Mouse (Mus musculus): ENCODE data around the gene Uimc1.

DNA sequence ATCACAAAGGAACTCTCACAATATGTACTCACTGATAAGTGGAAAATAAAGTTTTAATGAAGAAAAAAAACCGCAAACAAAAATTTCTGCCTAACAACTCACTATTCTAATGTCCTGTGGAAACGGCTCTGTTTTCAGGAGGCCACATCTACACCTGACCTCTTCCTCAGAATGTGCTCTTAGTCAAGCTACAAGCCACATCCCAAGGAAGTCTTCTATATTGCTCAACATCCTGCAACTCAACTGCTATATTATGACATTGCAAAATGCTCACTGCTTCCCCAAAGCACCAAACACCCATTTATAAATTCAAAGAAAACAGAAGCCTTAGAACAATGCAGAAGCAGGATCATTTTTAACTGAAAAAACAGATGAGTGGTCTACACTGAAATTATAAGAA lies 60.1 kb downstream of the Uimc1 start:
- TF ChIP-seq CTCF (IDR thresholded peaks at IDR 0.05 in 2 of 3, conservative IDR thresholded peaks at IDR 0.05 in 1 of 3; ENCODE audit: control insufficient read depth in 1 of 3, insufficient read depth in 1 of 3, low read depth in 2 of 3, low read length in 3 of 3, poor library complexity in 1 of 3, severe bottlenecking in 1 of 3) = no peak
- TF ChIP-seq MAX (IDR thresholded peaks at IDR 0.05; ENCODE audit: low read length) = no peak
- TF ChIP-seq ZC3H11A (IDR thresholded peaks at IDR 0.05; ENCODE audit: low read depth, low read length) = no peak
- no peak for TF ChIP-seq HCFC1 (IDR thresholded peaks at IDR 0.05; ENCODE audit: low read depth, low read length)
- TF ChIP-seq TAL1 (IDR thresholded peaks at IDR 0.05; ENCODE audit: low read length) = no peak
- no peak for TF ChIP-seq ETS1 (IDR thresholded peaks at IDR 0.05; ENCODE audit: low read depth, low read length)
- no peak for TF ChIP-seq TBP (IDR thresholded peaks at IDR 0.05; ENCODE audit: low read depth, low read length)
- TF ChIP-seq MXI1 (IDR thresholded peaks at IDR 0.05; ENCODE audit: low read depth, low read length) = no peak
- TF ChIP-seq TCF12 (IDR thresholded peaks at IDR 0.05; ENCODE audit: low read depth, low read length) = no peak
